Mouse (Mus musculus) midbrain, embryonic 14.5 days (tissue): ENCODE measurements around the gene Igf2bp2. TPM values are rescaled to one million over a fixed set of nuclear protein-coding genes. Genes with fewer than 3 reads are reported as not detected.
A peak's percentile ranks its signal among the peaks of the same experiment; 100 is the strongest.

Source experiments
- ATAC-seq: fragments of 200-750 bp; cut with Nextera tagmentation; 2 replicates; pipeline ENCODE4 v1.8.0; 2017; ENCODE audit warnings: moderate number of reproducible peaks, moderate library complexity; ENCODE audit not compliant: low FRiP score, low TSS enrichment
- DNase-seq: peaks from one replicate; pipeline ENCODE4 v3.0.0-alpha.2; 2015
- H3K27ac ChIP-seq: fragments of 300-500 bp; sonication (generic); replicated peaks from 2 replicates; pipeline ENCODE4 v1.5.1; 2014; ENCODE audit warnings: mild to moderate bottlenecking, low read depth, low read length, moderate library complexity
- H3K27me3 ChIP-seq: fragments of 300-500 bp; sonication (generic); 2 replicates; pipeline ENCODE4 v1.6.1; 2014; ENCODE audit warnings: low read length, control low read depth, mixed read lengths; ENCODE audit not compliant: control insufficient read depth, insufficient read depth
- H3K36me3 ChIP-seq: fragments of 300-500 bp; sonication (generic); 2 replicates; pipeline ENCODE4 v1.6.1; 2014; ENCODE audit warnings: low read length, control low read depth; ENCODE audit not compliant: control insufficient read depth, insufficient read depth
- H3K4me1 ChIP-seq: fragments of 300-500 bp; sonication (generic); 2 replicates; pipeline ENCODE4 v1.6.1; 2014; ENCODE audit warnings: mild to moderate bottlenecking, antibody characterized with exemption, low read length, control low read depth; ENCODE audit not compliant: control insufficient read depth, insufficient read depth
- H3K4me2 ChIP-seq: fragments of 300-500 bp; sonication (generic); 2 replicates; pipeline ENCODE4 v1.6.1; 2014; ENCODE audit warnings: mild to moderate bottlenecking, low read length, moderate library complexity
- H3K4me3 ChIP-seq: fragments of 300-500 bp; sonication (generic); replicated peaks from 2 replicates; pipeline ENCODE4 v1.5.1; 2014; ENCODE audit warnings: low read depth, low read length
- H3K9ac ChIP-seq: fragments of 300-500 bp; sonication (generic); replicated peaks from 2 replicates; pipeline ENCODE4 v1.6.1; 2014; ENCODE audit warnings: mild to moderate bottlenecking, low read length, moderate library complexity
- H3K9me3 ChIP-seq: fragments of 300-500 bp; sonication (generic); 2 replicates; pipeline ENCODE4 v1.6.1; 2016; ENCODE audit warnings: low read length, control low read depth, mixed read lengths; ENCODE audit not compliant: control insufficient read depth
- WGBS: fragments of 180-500 bp; shearing (Covaris S2); extraction: QIAGEN DNeasy Blood & Tissue Kit; methylation state at CpG from one replicate; pipeline ENCODE4 v1.1.7; 2014; 5-methylcytosine and 5-hydroxymethylcytosine counted together
- polyA plus RNA-seq: library from polyadenylated mRNA; unstranded; fragments of >200 nt; fragmentation: Nextera tagmentation; extraction: Ambion mirVana; gene quantifications from 2 replicates; pipeline ENCODE4 v1.2.1, GENCODE M21; 2014

The Igf2bp2 gene
- polyA plus RNA-seq, 1 experiment from 2014 or later: 20.2 TPM

- H3K9ac ChIP-seq: no peak overlapping the region
- 95% methylated on average over 8 of the region's 8 CpGs for WGBS
- no peaks in the 10 kb centered on the region for H3K27me3 ChIP-seq
- no peak for ATAC-seq
- no peaks in the 10 kb centered on the region for H3K4me1 ChIP-seq
- no peak overlapping the region for H3K27ac ChIP-seq
- no peak for DNase-seq
- no peak overlapping the region for H3K4me2 ChIP-seq
- H3K4me3 ChIP-seq: no peak overlapping the region
- no peaks in the 10 kb centered on the region for H3K9me3 ChIP-seq
- H3K36me3 ChIP-seq: no peaks in the 10 kb centered on the region
Measured at GRCm38 (mm10) chr16:22121109-22121508, 42.0 kb downstream of the Igf2bp2 start.

DNA sequence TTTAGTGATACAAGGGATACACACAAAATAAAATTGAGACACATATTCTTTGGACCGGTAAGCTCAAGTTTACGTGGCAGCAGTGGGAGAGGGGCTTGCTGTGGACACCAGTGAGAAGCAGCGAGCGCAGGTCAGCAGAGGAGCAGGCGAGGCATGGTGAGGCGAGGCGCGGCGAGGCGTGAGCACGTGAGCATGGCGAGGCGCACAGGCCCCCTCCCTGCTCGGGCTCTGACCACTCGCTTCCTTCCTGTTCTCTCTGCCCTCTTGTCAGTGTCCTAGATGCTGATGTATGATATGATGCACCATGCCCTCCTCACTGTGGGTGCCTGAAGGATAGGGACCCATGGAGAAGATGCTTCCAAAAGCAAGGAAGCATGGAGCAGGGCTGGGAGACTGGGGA, 43.6 kb downstream of the Igf2bp2 start:
- 96% methylated on average over 15 of the region's 15 CpGs for WGBS
- no peaks in the 10 kb centered on the region for H3K36me3 ChIP-seq
- no peak for ATAC-seq

DNA sequence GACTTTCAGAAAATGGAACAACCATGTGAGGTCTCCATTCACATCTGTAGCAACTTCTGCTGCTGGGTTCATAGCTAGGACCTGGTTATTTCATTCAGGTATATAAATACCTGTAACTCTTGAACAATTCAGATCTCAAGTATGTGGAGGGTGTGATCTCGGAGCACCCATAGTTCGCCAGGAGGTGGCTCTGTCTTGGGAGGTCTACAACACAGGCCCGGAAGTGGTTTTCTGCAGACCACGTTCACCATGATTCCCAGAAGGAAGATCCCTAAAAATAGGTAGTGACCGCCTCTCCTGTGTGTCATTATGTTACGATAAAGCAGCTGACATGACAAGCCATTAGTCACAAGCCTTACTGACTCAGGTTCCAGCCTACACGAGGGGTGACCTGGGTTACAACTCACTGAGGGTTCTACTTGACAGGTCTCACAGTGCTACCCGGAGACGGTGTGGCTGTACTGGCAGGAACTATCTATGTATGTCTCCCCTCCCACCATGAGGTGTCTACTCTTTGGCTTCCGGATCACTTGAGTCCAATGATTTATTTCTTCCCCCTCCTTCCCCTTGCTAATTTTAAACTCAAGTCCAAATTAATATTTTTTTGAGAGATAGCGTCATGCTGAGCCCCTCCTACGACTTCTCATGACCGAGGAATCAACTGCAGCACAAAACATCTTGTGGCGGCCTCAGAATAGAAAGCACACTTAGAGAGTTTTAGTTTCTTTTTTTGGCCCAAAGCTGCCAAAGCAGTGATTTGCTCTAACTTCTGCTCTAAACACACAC, 44.2 kb downstream of the Igf2bp2 start:
- WGBS: 93% methylated on average over 14 of the region's 14 CpGs
- no peak overlapping the region for H3K27ac ChIP-seq
- H3K36me3 ChIP-seq: no peaks in the 10 kb centered on the region
- ATAC-seq (no peak), DNase-seq (no peak)
- no peaks in the 10 kb centered on the region for H3K9me3 ChIP-seq
- no peak overlapping the region for H3K4me2 ChIP-seq
- no peak overlapping the region for H3K9ac ChIP-seq
- H3K4me3 ChIP-seq: no peak overlapping the region
- H3K27me3 ChIP-seq: no peaks in the 10 kb centered on the region
- H3K4me1 ChIP-seq: no peaks in the 10 kb centered on the region

More for the DNA sequence above, 43.6 kb downstream of the Igf2bp2 start:
- Histone ChIP-seq H3K4me1 (no peaks in the 10 kb centered on the region), H3K9ac (no peak overlapping the region), H3K27ac (no peak overlapping the region), H3K4me3 (no peak overlapping the region), H3K4me2 (no peak overlapping the region), H3K9me3 (no peaks in the 10 kb centered on the region), H3K27me3 (no peaks in the 10 kb centered on the region)
- no peak for DNase-seq

DNA sequence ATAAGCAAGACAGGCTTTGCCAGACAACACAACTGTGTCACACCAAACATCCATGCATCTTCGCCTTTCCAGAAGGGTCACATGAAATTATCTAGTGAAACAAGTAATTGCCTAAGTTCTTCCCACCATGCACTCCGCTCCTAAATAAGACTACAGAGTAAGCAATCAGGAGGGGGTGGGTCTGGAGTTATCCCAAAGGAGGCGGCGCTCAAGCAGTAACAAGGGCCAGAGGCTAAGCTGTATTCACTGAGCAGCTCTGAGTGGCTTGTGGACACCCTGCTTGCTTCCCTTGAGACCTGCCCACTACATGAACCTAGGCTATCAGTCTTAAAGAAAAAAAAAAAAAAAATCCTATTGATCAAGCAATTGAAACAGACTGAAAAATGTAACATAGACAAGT, 44.9 kb downstream of the Igf2bp2 start:
- no peaks in the 10 kb centered on the region for H3K27me3 ChIP-seq
- WGBS: 92% methylated on average over 4 of the region's 4 CpGs
- H3K27ac ChIP-seq: no peak overlapping the region
- DNase-seq: no peak
- no peak overlapping the region for H3K9ac ChIP-seq
- H3K4me2 ChIP-seq: no peak overlapping the region
- ATAC-seq: no peak
- H3K36me3 ChIP-seq: no peaks in the 10 kb centered on the region
- no peaks in the 10 kb centered on the region for H3K4me1 ChIP-seq
- no peaks in the 10 kb centered on the region for H3K9me3 ChIP-seq
- no peak overlapping the region for H3K4me3 ChIP-seq

- Histone ChIP-seq H3K36me3 (no peaks in the 10 kb centered on the region), H3K27ac (no peak overlapping the region), H3K4me2 (no peak overlapping the region), H3K9ac (no peak overlapping the region), H3K4me3 (no peak overlapping the region), H3K9me3 (no peaks in the 10 kb centered on the region), H3K4me1 (no peaks in the 10 kb centered on the region), H3K27me3 (no peaks in the 10 kb centered on the region)
- DNase-seq: no peak
- ATAC-seq: no peak
- WGBS: 97% methylated on average over 4 of the region's 4 CpGs
Measured at GRCm38 (mm10) chr16:22116748-22117147, 46.4 kb downstream of the Igf2bp2 start.

GRCm38 (mm10) chr16:22116058-22116457, 47.0 kb downstream of the Igf2bp2 start:
- Histone ChIP-seq H3K27me3 (no peaks in the 10 kb centered on the region), H3K4me2 (no peak overlapping the region), H3K9ac (no peak overlapping the region), H3K9me3 (no peaks in the 10 kb centered on the region), H3K4me1 (no peaks in the 10 kb centered on the region), H3K4me3 (no peak overlapping the region), H3K27ac (no peak overlapping the region), H3K36me3 (no peaks in the 10 kb centered on the region)
- ATAC-seq (no peak), DNase-seq (no peak)
- WGBS: 96% methylated on average over 6 of the region's 6 CpGs

GRCm38 (mm10) chr16:22110036-22110435, 53.1 kb downstream of the Igf2bp2 start:
- 96% methylated on average over 1 of the region's 1 CpGs for WGBS
- ATAC-seq (no peak), DNase-seq (no peak)

DNA sequence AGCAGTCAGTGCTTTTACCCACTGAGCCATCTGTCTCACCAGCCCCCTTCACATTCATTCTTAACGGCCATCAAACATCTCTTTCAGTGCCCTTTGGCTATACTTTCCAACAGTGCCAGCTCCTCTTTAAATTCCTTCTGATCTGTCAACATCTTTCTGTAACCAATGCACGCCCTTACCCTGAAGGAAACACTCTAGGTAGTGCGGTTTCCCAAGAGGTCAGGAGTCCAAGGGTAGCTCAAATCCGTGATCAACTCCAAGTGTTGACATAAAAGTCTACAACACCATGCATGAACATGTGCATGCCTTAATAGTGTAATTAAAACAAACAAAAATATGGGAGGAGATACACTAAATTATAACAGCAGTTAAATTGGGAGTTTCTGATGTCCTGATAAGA, 53.9 kb downstream of the Igf2bp2 start:
- Histone ChIP-seq H3K9ac (no peak overlapping the region), H3K27me3 (no peaks in the 10 kb centered on the region), H3K9me3 (no peaks in the 10 kb centered on the region), H3K27ac (no peak overlapping the region), H3K4me1 (no peaks in the 10 kb centered on the region), H3K36me3 (no peaks in the 10 kb centered on the region), H3K4me2 (no peak overlapping the region), H3K4me3 (no peak overlapping the region)
- DNase-seq (no peak), ATAC-seq (no peak)
- 83% methylated on average over 4 of the region's 4 CpGs for WGBS

More at GRCm38 (mm10) chr16:22110036-22110435, 53.1 kb downstream of the Igf2bp2 start:
- Histone ChIP-seq H3K4me3 (no peak overlapping the region), H3K9ac (no peak overlapping the region), H3K36me3 (no peaks in the 10 kb centered on the region), H3K27me3 (no peaks in the 10 kb centered on the region), H3K27ac (no peak overlapping the region), H3K4me1 (no peaks in the 10 kb centered on the region), H3K9me3 (no peaks in the 10 kb centered on the region), H3K4me2 (no peak overlapping the region)

DNA sequence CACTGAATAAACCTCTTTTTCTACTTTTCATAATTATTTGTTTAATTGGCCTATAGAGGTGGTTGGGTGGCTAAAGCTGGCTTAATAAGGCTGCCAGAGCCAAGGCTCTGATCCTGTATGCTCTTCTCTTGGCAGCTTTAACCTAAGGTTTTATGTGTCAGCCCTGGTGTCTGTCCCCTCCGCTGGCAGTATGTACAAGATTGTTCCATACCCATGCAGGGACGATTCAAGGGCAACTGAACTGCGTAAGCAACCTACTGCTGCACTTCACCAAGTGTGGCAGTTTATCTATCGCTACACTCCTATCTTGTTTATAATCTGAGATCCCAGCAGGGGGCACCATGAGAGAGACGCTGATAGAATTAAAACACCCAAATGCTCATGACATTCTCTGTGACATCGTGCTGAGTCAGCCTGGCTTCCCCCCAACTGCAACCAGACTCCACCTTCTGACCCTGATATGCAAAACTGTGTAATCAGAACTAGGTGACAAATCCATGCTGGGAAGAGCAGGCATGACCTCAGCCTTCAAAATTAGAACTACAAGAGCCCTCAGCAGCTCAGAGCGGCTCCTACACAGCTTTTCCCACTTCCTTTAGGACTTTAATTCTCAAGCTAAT, 55.1 kb downstream of the Igf2bp2 start:
- Histone ChIP-seq H3K9ac (no peak overlapping the region), H3K4me3 (no peak overlapping the region), H3K27ac (no peak overlapping the region), H3K27me3 (no peaks in the 10 kb centered on the region), H3K36me3 (no peaks in the 10 kb centered on the region), H3K9me3 (no peaks in the 10 kb centered on the region), H3K4me1 (no peaks in the 10 kb centered on the region), H3K4me2 (no peak overlapping the region)
- DNase-seq (peak; percentile 39), ATAC-seq (no peak)
- 72% methylated on average over 7 of the region's 7 CpGs for WGBS
